ENCODE assay signal across 32 mouse cellular contexts in the genomic region with DNA sequence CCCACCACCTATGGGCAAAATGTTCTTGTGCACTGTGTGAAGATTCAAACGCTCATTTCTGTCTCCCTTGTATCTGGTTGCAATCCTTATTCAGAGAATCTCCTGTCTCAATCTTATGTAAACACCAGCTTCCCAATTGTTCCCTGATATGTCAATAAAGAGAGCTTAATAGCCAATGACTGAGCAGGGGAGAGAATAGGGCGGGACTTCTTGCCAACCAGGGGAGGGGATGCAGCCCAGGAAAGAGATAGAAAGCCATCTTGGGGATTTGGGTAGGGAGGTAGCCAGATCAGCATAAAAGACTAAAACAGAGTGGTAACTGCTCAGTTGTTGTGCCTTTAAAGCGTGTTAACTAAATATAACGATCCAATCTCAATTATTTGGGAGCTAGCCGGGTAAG. TPM values are rescaled to one million over a fixed set of nuclear protein-coding genes. Genes with fewer than 3 reads are reported as not detected.
DNase-seq lines count a peak whose midpoint lies in the region; ATAC-seq and TF ChIP-seq lines count a peak whose summit lies in the region.
"Had no signal": no experiment of that assay in that cellular context is flagged by ENCODE, and none has a peak within 500 bp of the region (broad histone marks: within the 10 kb centered on the region; RNA-seq: fewer than 3 reads in every experiment).

No protein-coding gene starts in this region.

- no peak overlapping the region for H3K9ac ChIP-seq in CH12.LX (ENCODE audit: insufficient read depth, low read depth)
- no peak overlapping the region for H3K9ac ChIP-seq in midbrain, embryonic 15.5 days
- H3K9ac ChIP-seq: embryonic facial prominence, embryonic 13.5 days; forebrain, embryonic 12.5 days; heart, embryonic 13.5 days; hindbrain, embryonic 14.5 days had no signal

- no peak for TF ChIP-seq RAD21 in CH12.LX (IDR thresholded peaks at IDR 0.05; ENCODE audit: low read depth, low read length)

- H3K27me3 ChIP-seq in CH12.LX (replicated peaks), result peaks cover 3% of the 10 kb centered on the region
- no peaks in the 10 kb centered on the region for H3K27me3 ChIP-seq in kidney, adult 2 months (replicated peaks; ENCODE audit: control insufficient read depth, insufficient read depth, low read length)
- H3K27me3 ChIP-seq in midbrain, embryonic 15.5 days (replicated peaks), result no peaks in the 10 kb centered on the region
- H3K27me3 ChIP-seq: embryonic facial prominence, embryonic 13.5 days; forebrain, embryonic 12.5 days; heart, embryonic 13.5 days had no signal

- no peak for TF ChIP-seq EP300 in CH12.LX (IDR thresholded peaks at IDR 0.05; ENCODE audit: low read length)

- H3K27ac ChIP-seq in CH12.LX (ENCODE audit: insufficient read depth, low read depth), result peak overlapping the region; percentile 5; the same call in 1 of the 2 replicates
- no peak overlapping the region for H3K27ac ChIP-seq in kidney, adult 2 months (ENCODE audit: insufficient read depth, low read depth, low read length)
- H3K27ac ChIP-seq in midbrain, embryonic 15.5 days, result no peak overlapping the region
- H3K27ac ChIP-seq: embryonic facial prominence, embryonic 10.5 days; embryonic facial prominence, embryonic 13.5 days; forebrain, embryonic 12.5 days; heart, adult 2 months; heart, embryonic 10.5 days; heart, embryonic 13.5 days; hindbrain, embryonic 14.5 days; hindbrain, postnatal 0 days had no signal

- in situ Hi-C loops in CH12.LX (cut with MboI; ENCODE audit: low pct_ligation_motif_present, low pct_unique_long_range_greater_than_20kb, low sequenced_read_pairs), result loop anchor here (5.0 kb wide), 1 partner anchor 57 kb away; no protein-coding TSS in a partner anchor

- H3K4me2 ChIP-seq in CH12.LX (ENCODE audit: insufficient read depth, low read depth, poor library complexity, severe bottlenecking), result no peak overlapping the region
- H3K4me2 ChIP-seq in midbrain, embryonic 15.5 days, result no peak overlapping the region
- H3K4me2 ChIP-seq: embryonic facial prominence, embryonic 13.5 days; forebrain, embryonic 12.5 days; heart, embryonic 13.5 days; hindbrain, embryonic 14.5 days had no signal

- DNase-seq in CH12.LX (ENCODE audit: extremely low read depth), result peak; percentile 74
- peak; percentile 82 for DNase-seq in ES-CJ7 (ENCODE audit: low read depth, low spot score)
- peak; percentile 68 for DNase-seq in MEL-GATA-1-ER (ENCODE audit: extremely low read depth, low read depth)
- no peak for DNase-seq in kidney, adult 2 months
- DNase-seq in kidney, postnatal 14 days, result no peak
- DNase-seq: adrenal gland, adult 8-10 months; adrenal gland, postnatal 25 days; cerebellum, adult 11-12 months; cerebellum, adult 8-10 months; cerebellum, postnatal 10 days; cerebellum, postnatal 36 days; embryo, embryonic 11 days; gastrocnemius, postnatal 10 days; gastrocnemius, postnatal 36 days; heart, adult 2 months; heart, postnatal 14 days; heart, postnatal 4 days had no signal

- peaks cover 9 to 46% of the 10 kb centered on the region in 2 experiments for H3K36me3 ChIP-seq in CH12.LX (replicated peaks in 1 of 2; ENCODE audit: control insufficient read depth in 1 of 2, insufficient read depth in 1 of 2, low read length in 1 of 2)
- H3K36me3 ChIP-seq in kidney, adult 2 months (ENCODE audit: control insufficient read depth, insufficient read depth, low read length), result no peaks in the 10 kb centered on the region
- H3K36me3 ChIP-seq in midbrain, embryonic 15.5 days (replicated peaks), result no peaks in the 10 kb centered on the region
- H3K36me3 ChIP-seq: embryonic facial prominence, embryonic 13.5 days; forebrain, embryonic 12.5 days had no signal

- TF ChIP-seq CTCF in CH12.LX (conservative IDR thresholded peaks at IDR 0.05 in 1 of 2, IDR thresholded peaks at IDR 0.05 in 1 of 2; ENCODE audit: low read depth in 2 of 2, low read length in 2 of 2), result no peak
- no peak for TF ChIP-seq CTCF in kidney, adult 2 months (conservative IDR thresholded peaks at IDR 0.05; ENCODE audit: insufficient read depth, insufficient read length, low read depth, low read length)

- dilution Hi-C loops in CH12.LX (cut with MboI; ENCODE audit: extremely low pct_ligation_motif_present, extremely low pct_unique_long_range_greater_than_20kb, low sequenced_read_pairs), result no loop called here

- H3K4me3 ChIP-seq in CH12.LX (replicated peaks in 1 of 3; ENCODE audit: low read depth in 2 of 3, low read length in 2 of 3, poor library complexity in 1 of 3), result peak overlapping the region; percentile 57 to 66 (median 64)
- no peak overlapping the region for H3K4me3 ChIP-seq in kidney, adult 2 months (ENCODE audit: insufficient read depth, low read depth, low read length)
- H3K4me3 ChIP-seq in midbrain, embryonic 15.5 days, result no peak overlapping the region
- H3K4me3 ChIP-seq: embryonic facial prominence, embryonic 10.5 days; embryonic facial prominence, embryonic 13.5 days; erythroblast, embryonic 14.5 days; forebrain, embryonic 12.5 days; heart, adult 2 months; heart, embryonic 10.5 days; heart, embryonic 13.5 days had no signal

- peaks cover 8 to 25% of the 10 kb centered on the region in 2 experiments; a peak in 3 of 4 replicates for H3K4me1 ChIP-seq in CH12.LX (ENCODE audit: control insufficient read depth in 1 of 2, insufficient read depth in 2 of 2)
- H3K4me1 ChIP-seq in kidney, adult 2 months (ENCODE audit: control insufficient read depth, insufficient read depth, low read length), result no peaks in the 10 kb centered on the region
- H3K4me1 ChIP-seq in midbrain, embryonic 15.5 days, result peaks cover 3% of the 10 kb centered on the region
- H3K4me1 ChIP-seq: forebrain, embryonic 12.5 days; heart, embryonic 10.5 days; heart, embryonic 13.5 days had no signal

- 90% methylated on average over 5 of the region's 5 CpGs for WGBS in kidney, adult 2 months
- 92% methylated on average over 5 of the region's 5 CpGs for WGBS in midbrain, embryonic 15.5 days

- TF ChIP-seq POLR2A in CH12.LX (IDR thresholded peaks at IDR 0.05; ENCODE audit: low read depth, low read length), result no peak
- no peak for TF ChIP-seq POLR2A in kidney, adult 2 months (IDR thresholded peaks at IDR 0.05; ENCODE audit: low read depth, low read length)

- no peak for ATAC-seq in midbrain, embryonic 15.5 days (replicated peaks)
- ATAC-seq: activated CD4-positive, CD25-positive, alpha-beta regulatory T cell, adult 4 months; forebrain, embryonic 16.5 days; hindbrain, postnatal 0 days; inflammation-experienced regulatory T-cells, adult 6 months; intestine, embryonic 16.5 days; Patski had no signal

- H3K9me3 ChIP-seq in CH12.LX (replicated peaks; ENCODE audit: low read length), result no peaks in the 10 kb centered on the region
- no peaks in the 10 kb centered on the region for H3K9me3 ChIP-seq in midbrain, embryonic 15.5 days
- H3K9me3 ChIP-seq: embryonic facial prominence, embryonic 10.5 days; embryonic facial prominence, embryonic 13.5 days; forebrain, embryonic 12.5 days; heart, embryonic 10.5 days; heart, embryonic 13.5 days had no signal

- no peaks in the 10 kb centered on the region for H3K79me2 ChIP-seq in CH12.LX (replicated peaks; ENCODE audit: control insufficient read depth, extremely low read depth, insufficient read depth, poor library complexity, severe bottlenecking)

TF ChIP-seq in CH12.LX, 34 proteins besides CTCF, POLR2A, EP300 and RAD21:
- TF ChIP-seq TBP (conservative IDR thresholded peaks at IDR 0.05; ENCODE audit: low read depth, low read length) (peak; percentile 41), ZNF384 (IDR thresholded peaks at IDR 0.05; ENCODE audit: low read depth, low read length) (no peak), UBTF (IDR thresholded peaks at IDR 0.05; ENCODE audit: low read depth, low read length) (no peak), JUND (conservative IDR thresholded peaks at IDR 0.05; ENCODE audit: low read depth, low read length) (no peak), MYC (IDR thresholded peaks at IDR 0.05; ENCODE audit: low read depth, low read length) (no peak), MXI1 (IDR thresholded peaks at IDR 0.05; ENCODE audit: low read depth, low read length) (no peak)

RNA-seq across cellular contexts. Expression of a gene that starts 19.7 kb away (rescaled TPM):
- total RNA-seq in CH12.LX (2012; rRNA removed) (7.0 and 7.7 TPM in 2 replicates), CH12.LX (2014; rRNA removed) (12.2 and 13.4 TPM in 2 replicates)
- 15.9 and 19.1 TPM in 2 replicates for polyA plus RNA-seq in CH12.LX (2012; ENCODE audit: insufficient read length, low read depth)
- 8.3 and 11.2 TPM in 2 replicates for polyA plus RNA-seq in kidney, adult 2 months (2012; rRNA removed)
- 4.3 and 4.8 TPM in 2 replicates for polyA plus RNA-seq in midbrain, embryonic 15.5 days (2015; fragmentation: Nextera tagmentation; extraction: Ambion mirVana)
- total RNA-seq: granulocyte monocyte progenitor cell, adult 5-6 weeks had no signal
- polyA plus RNA-seq: erythroblast, embryonic 14.5 days; inflammation-experienced regulatory T-cells, adult 6 months had no signal

RNA-seq across cellular contexts. Expression of a gene that starts 30.8 kb away (rescaled TPM):
- total RNA-seq in CH12.LX (2012; rRNA removed) (2.5 and 2.6 TPM in 2 replicates), CH12.LX (2014; rRNA removed) (5.0 and 5.1 TPM in 2 replicates)
- polyA plus RNA-seq in CH12.LX (2012; ENCODE audit: insufficient read length, low read depth), result 5.6 and 6.6 TPM in 2 replicates
- polyA plus RNA-seq in kidney, adult 2 months (2012; rRNA removed), result 2.9 and 4.0 TPM in 2 replicates
- 3.3 and 3.5 TPM in 2 replicates for polyA plus RNA-seq in midbrain, embryonic 15.5 days (2015; fragmentation: Nextera tagmentation; extraction: Ambion mirVana)
- polyA plus RNA-seq: erythroblast, embryonic 14.5 days had no signal

Comparison
In these comparisons a context has a peak if more than half of its experiments do, and no peak if none do; other contexts are left out.
1. DNase-seq: peak in CH12.LX (single experiment), ES-CJ7 (single experiment) and MEL-GATA-1-ER (single experiment); none in kidney, adult 2 months (single experiment) and kidney, postnatal 14 days (single experiment).
2. H3K4me3 ChIP-seq: peak in CH12.LX (3 of 3); none in kidney, adult 2 months (single experiment) and midbrain, embryonic 15.5 days (single experiment).